Mouse (Mus musculus) limb, embryonic 14.5 days (tissue): ENCODE measurements around the gene Stub1. TPM values are rescaled to one million over a fixed set of nuclear protein-coding genes. Genes with fewer than 3 reads are reported as not detected.

Experiments used
- ATAC-seq: fragments of 200-750 bp; cut with Nextera tagmentation; 2 replicates; pipeline ENCODE4 v1.8.0; 2017; ENCODE audit warnings: low read depth, moderate number of reproducible peaks, moderate TSS enrichment; ENCODE audit not compliant: low FRiP score
- DNase-seq: peaks from one replicate; pipeline ENCODE4 v3.0.0-alpha.2; 2015; ENCODE audit warnings: low spot score
- H3K27ac ChIP-seq: fragments of 300-500 bp; sonication (generic); replicated peaks from 2 replicates; pipeline ENCODE4 v1.5.1; 2014; ENCODE audit warnings: low read depth, mild to moderate bottlenecking, low read length, moderate library complexity, mixed read lengths
- H3K27me3 ChIP-seq: fragments of 300-500 bp; sonication (generic); 2 replicates; pipeline ENCODE4 v1.6.1; 2014; ENCODE audit warnings: low read length, mixed read lengths; ENCODE audit not compliant: control insufficient read depth, insufficient read depth
- H3K36me3 ChIP-seq: fragments of 300-500 bp; sonication (generic); 2 replicates; pipeline ENCODE4 v1.6.1; 2014; ENCODE audit warnings: mild to moderate bottlenecking, low read length, moderate library complexity, mixed read lengths; ENCODE audit not compliant: control insufficient read depth, insufficient read depth
- H3K4me1 ChIP-seq: fragments of 300-500 bp; sonication (generic); 2 replicates; pipeline ENCODE4 v1.6.1; 2014; ENCODE audit warnings: antibody characterized with exemption, low read length, mixed read lengths; ENCODE audit not compliant: control insufficient read depth, insufficient read depth
- H3K4me2 ChIP-seq: fragments of 300-500 bp; sonication (generic); replicated peaks from 2 replicates; pipeline ENCODE4 v1.6.1; 2014; ENCODE audit warnings: low read depth, mild to moderate bottlenecking, low read length, moderate library complexity; ENCODE audit not compliant: severe bottlenecking
- H3K4me3 ChIP-seq: fragments of 300-500 bp; sonication (generic); replicated peaks from 2 replicates; pipeline ENCODE4 v1.5.1; 2014; ENCODE audit warnings: low read length
- H3K9ac ChIP-seq: fragments of 300-500 bp; sonication (generic); 2 replicates; pipeline ENCODE4 v1.6.1; 2014; ENCODE audit warnings: mild to moderate bottlenecking, low read depth, low read length, moderate library complexity; ENCODE audit not compliant: severe bottlenecking
- H3K9me3 ChIP-seq: fragments of 300-500 bp; sonication (generic); 2 replicates; pipeline ENCODE4 v1.6.1; 2016; ENCODE audit warnings: low read length; ENCODE audit not compliant: control insufficient read depth
- POLR2A ChIP-seq: fragments of 200-500 bp; IDR thresholded peaks from 2 replicates; pipeline ENCODE4 v1.8.0; 2012; ENCODE audit warnings: inconsistent platforms, mild to moderate bottlenecking, moderate library complexity, borderline replicate concordance; ENCODE audit not compliant: insufficient read depth, insufficient read length; ENCODE audit errors: extremely low read depth
- WGBS: fragments of 180-500 bp; shearing (Covaris S2); extraction: QIAGEN DNeasy Blood & Tissue Kit; methylation state at CpG from one replicate; pipeline ENCODE4 v1.1.7; 2014; 5-methylcytosine and 5-hydroxymethylcytosine counted together
- polyA plus RNA-seq, 2 experiments: library from polyadenylated mRNA; depleted of rRNA in 1 of 2; stranded (reverse) in 1 of 2; unstranded in 1 of 2; fragments of >200 nt; fragmentation: Nextera tagmentation in 1 of 2; extraction: Ambion mirVana in 1 of 2; gene quantifications; 2 replicates each; pipeline versions ENCODE4 v1.2.1 to v1.2.3; 2012 to 2014

Stub1 gene
- polyA plus RNA-seq, 2 experiments: 338 to 350 TPM

GRCm38 (mm10) chr17:25832436-25833290, 541 bp downstream of the Stub1 start:
- Histone ChIP-seq H3K36me3 (peaks cover 38% of the 10 kb centered on the region), H3K9me3 (no peaks in the 10 kb centered on the region), H3K27ac (peak overlapping the region; percentile 89), H3K4me1 (peaks cover 58% of the 10 kb centered on the region), H3K27me3 (no peaks in the 10 kb centered on the region), H3K9ac (peak overlapping the region; percentile 77), H3K4me3 (peak overlapping the region; percentile 85), H3K4me2 (peak overlapping the region; percentile 91)
- DNase-seq (peak; percentile 99), ATAC-seq (peak; percentile 92)
- WGBS: under 1% methylated on average over 46 of the region's 77 CpGs
- TF ChIP-seq POLR2A: peak; percentile 74; the same call in 1 of the 2 replicates

GRCm38 (mm10) chr17:25831451-25832281, 1.5 kb downstream of the Stub1 start:
- peak overlapping the region; percentile 85 for H3K4me3 ChIP-seq
- H3K9me3 ChIP-seq: no peaks in the 10 kb centered on the region
- ATAC-seq (no peak), DNase-seq (no peak)
- WGBS: 60% methylated on average over 21 of the region's 21 CpGs
- H3K9ac ChIP-seq: peak overlapping the region; percentile 77
- peak overlapping the region; percentile 91 for H3K4me2 ChIP-seq
- H3K27ac ChIP-seq: no peak overlapping the region
- no peaks in the 10 kb centered on the region for H3K27me3 ChIP-seq
- H3K36me3 ChIP-seq: peaks cover 44% of the 10 kb centered on the region
- H3K4me1 ChIP-seq: peaks cover 50% of the 10 kb centered on the region
- TF ChIP-seq POLR2A: no peak

- DNase-seq: no peak
- Histone ChIP-seq H3K4me2 (peak overlapping the region; percentile 91; the same call in 1 of the 2 replicates), H3K9ac (0 out of 2 replicates have a peak overlapping the region, but pooled peaks have one; percentile 77), H3K36me3 (peaks cover 50% of the 10 kb centered on the region), H3K9me3 (no peaks in the 10 kb centered on the region), H3K27ac (no peak overlapping the region), H3K4me3 (peak overlapping the region; percentile 85), H3K4me1 (peaks cover 43% of the 10 kb centered on the region), H3K27me3 (no peaks in the 10 kb centered on the region)
- 86% methylated on average over 14 of the region's 14 CpGs for WGBS
- no peak for ATAC-seq
- TF ChIP-seq POLR2A: no peak
These were observed 2.3 kb downstream of the Stub1 start for GRCm38 (mm10) chr17:25830806-25831431.

GRCm38 (mm10) chr17:25830200-25830753, 2.9 kb downstream of the Stub1 start:
- H3K9me3 ChIP-seq: no peaks in the 10 kb centered on the region
- TF ChIP-seq POLR2A: no peak
- no peak for DNase-seq
- H3K27me3 ChIP-seq: no peaks in the 10 kb centered on the region
- 87% methylated on average over 4 of the region's 4 CpGs for WGBS
- peaks cover 48% of the 10 kb centered on the region for H3K36me3 ChIP-seq
- peaks cover 40% of the 10 kb centered on the region for H3K4me1 ChIP-seq
- no peak for ATAC-seq
- H3K9ac ChIP-seq: no peak overlapping the region; the same call in 1 of the 2 replicates
- peak overlapping the region; percentile 67 for H3K4me3 ChIP-seq
- peak overlapping the region; percentile 79 for H3K4me2 ChIP-seq
- no peak overlapping the region for H3K27ac ChIP-seq
